Mouse (Mus musculus) stomach, postnatal 0 days (tissue): ENCODE results near the gene Dok1.

ENCODE experiments used
- CTCF ChIP-seq: IDR thresholded peaks from 2 replicates; pipeline ENCODE4 v1.5.1; 2016; ENCODE audit warnings: antibody characterized with exemption, low read depth, mild to moderate bottlenecking, moderate library complexity
- EP300 ChIP-seq: optimal IDR thresholded peaks from 2 replicates; pipeline ENCODE3; 2016; ENCODE audit warnings: antibody characterized with exemption

- TF ChIP-seq CTCF (no peak), EP300 (no peak)
These were observed 10.7 kb upstream of the Dok1 start for GRCm38 (mm10) chr6:83043993-83044392.
